Mouse (Mus musculus) kidney, postnatal 25 days (tissue): ENCODE results near the gene Cldn7.

Source experiments
- DNase-seq, 2 experiments: peaks; one replicate each; pipeline ENCODE4 v3.0.0; 2021; ENCODE audit warnings: mixed read lengths in 2 of 2

Gene Cldn7

GRCm38 (mm10) chr11:69992396-69992795 is 27.8 kb downstream of the Cldn7 start:
- peak; percentile 31 to 72 for DNase-seq

DNA sequence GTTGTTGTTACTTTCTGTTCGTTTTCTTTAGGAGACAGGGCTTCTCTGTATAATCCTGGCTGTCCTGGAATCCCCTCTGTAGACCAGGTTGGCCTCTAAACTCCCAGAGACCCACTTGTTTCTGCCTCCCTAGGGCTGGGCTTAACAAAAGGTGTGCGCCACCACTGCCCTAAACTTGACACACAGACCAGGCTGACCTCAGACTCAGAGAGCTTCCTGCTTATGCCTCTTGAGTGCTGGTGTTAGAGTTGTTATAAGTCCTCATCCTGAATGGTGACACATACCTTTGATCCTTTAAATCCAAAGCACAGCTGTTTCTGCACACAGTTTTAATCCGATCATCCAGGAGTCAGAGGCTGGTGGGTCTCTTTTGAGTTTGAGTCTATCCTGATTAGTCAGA is 28.4 kb downstream of the Cldn7 start:
- DNase-seq, result no peak

DNA sequence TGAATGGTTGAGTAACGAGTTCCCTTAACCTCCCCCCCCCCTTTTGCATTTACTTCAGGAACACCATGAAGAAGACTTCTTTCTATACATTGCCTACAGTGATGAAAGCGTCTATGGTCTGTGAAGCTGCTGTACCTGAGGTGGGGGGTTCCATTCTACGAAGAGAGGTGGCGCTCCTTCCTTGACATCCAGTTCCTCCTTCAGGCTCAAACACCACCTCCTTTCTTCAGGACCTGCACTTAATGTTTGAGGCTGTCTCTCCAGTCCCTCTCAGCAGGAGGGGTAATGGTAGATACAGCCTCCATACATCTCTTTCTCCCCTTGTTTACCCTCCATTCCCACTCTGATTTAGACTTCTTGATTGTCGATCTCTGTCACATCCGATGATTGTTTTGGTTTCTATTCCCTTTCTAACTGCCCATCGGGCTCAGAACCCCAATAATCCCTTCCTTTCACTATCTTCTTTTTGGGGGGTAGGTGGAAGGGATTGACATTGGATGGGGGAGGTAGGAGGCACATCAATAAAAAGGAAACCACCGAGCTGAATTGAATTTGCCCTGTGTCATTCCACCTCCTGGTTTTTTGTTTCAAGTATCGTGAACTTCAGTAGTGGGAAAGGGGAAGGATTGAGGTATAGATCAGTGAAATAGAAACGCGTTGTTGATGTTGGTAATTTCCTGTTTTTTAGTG is 30.0 kb downstream of the Cldn7 start:
- DNase-seq, result no peak

GRCm38 (mm10) chr11:69995391-69995960 is 30.9 kb downstream of the Cldn7 start, which contains the start of gene Phf23:
Gene Phf23 (plus strand): TSS chr11:69995777.
- peak; percentile 97 to 99 for DNase-seq

DNA sequence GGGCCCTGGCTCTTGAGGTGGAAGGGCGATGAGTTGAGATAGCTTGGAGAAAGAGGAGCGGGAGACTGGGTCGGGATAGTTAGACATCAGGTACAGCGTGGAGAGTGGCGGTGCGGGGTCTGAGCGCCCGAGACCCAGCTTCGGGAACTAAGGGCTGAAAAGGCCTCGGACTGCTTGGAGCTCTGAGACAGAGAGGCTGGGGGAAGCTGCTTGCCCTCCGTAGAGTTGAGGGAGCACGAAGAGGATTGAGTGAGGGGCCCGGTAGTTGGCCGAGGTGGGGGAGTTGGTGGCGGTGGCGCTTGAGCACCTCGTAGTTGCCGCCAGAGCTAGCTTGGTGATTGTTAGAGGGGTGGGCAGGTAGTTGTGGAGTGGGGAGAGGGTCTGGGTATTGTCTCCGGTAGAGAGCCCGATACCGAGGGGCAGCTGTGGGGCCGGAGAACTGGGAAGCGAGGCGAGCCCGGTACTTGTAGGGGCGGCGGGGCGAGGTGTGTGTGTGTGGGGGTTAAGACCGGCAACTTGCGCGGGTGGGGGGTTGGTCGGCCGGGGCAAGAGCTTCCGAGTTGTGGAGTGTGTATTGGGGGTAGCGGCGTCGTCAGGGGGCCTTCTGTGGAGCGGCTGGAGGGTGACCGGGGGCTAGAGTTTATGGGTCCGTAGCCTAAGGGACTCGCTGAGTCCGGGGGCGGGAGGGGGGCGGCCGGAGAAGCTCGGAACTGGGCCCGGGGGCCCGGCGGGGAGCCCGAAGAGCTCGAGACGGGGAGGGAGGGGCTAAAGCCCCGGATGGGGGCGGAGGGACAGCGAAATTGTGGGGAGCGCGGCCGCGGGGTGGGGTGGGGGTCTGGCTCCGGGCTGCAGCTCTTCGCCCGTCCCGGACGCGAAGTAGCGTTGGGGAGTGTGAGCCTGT is 31.8 kb downstream of the Cldn7 start:
- DNase-seq, result peak in 1 of 2 experiments; percentile 60

- DNase-seq, result peak; percentile 93 to 97
Observed at GRCm38 (mm10) chr11:69997070-69997509, 32.5 kb downstream of the Cldn7 start.

GRCm38 (mm10) chr11:69998567-69999491 is 34.2 kb downstream of the Cldn7 start:
- DNase-seq, result peak in 1 of 2 experiments; percentile 53

- no peak for DNase-seq
Observed at GRCm38 (mm10) chr11:69999666-70000065, 35.1 kb downstream of the Cldn7 start.

DNA sequence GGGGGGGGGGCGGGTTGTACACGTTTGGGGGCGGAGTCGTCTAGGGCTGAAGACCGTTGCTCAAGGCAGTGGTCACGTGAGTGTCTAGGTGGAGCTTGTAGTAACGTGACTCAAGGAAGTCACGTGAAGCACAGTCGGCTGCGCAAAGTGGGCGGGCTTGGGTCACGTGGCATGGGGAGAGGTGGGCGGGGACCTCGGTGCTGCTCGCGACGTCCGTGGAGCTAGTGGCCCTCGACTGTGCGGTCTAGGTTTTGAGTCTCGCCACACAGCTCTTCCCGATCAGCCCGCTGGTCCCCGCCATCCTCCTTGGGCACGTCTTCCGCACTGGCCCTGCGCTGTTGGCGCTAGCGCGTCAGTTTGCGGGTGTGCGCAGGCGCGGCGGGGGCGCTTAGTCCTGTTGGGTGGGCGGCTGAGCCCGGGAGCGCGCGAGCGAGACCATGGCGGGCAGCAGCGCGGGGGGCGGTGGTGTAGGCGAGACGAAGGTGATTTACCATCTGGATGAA is 35.9 kb downstream of the Cldn7 start, which contains the start of gene Dvl2:
Dvl2 (plus strand) TSS at position 200 of the 503 bp plus-strand sequence.
- peak; percentile 96 to 98 for DNase-seq

DNA sequence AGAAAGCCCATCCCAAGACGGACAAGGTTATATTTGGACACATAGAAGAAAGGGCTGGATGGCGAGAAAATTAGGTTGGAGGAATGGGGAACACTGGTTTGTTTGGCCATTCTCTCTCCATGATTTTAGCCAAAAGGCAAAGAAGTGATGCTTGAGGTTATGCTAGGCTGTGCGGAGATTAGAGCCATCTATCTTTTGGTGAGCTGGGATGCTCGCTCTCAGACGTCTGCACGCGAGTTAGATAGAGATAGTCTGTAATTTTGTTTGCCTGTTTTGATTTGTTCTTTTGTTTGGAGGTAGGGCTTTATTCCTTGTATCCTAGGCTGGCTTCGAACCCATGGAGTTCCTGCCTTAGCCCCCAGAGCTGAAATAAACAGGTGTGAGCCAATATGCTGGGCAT is 36.6 kb downstream of the Cldn7 start:
- no peak for DNase-seq

- DNase-seq, result peak; percentile 54 to 69
Observed at GRCm38 (mm10) chr11:70001865-70002264, 37.3 kb downstream of the Cldn7 start.

DNA sequence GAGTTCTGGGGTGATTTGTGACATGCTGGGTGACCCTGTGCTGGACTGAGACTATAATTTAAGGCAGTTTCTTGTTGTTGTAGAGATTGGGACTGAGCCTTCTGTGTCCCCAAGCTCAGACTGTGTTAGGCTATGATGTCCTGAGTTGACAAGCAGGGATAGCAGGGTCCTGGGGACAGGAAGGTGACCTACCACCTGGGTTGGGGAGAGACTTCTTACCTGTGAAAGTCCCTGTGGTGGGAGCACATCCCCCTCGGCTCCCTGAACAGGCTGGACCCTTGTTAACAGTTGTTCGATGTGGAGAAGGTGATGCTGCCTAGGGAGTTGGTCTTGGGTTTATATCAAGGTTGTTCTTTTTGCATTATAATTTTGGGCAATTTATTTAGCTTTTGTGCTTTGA is 37.9 kb downstream of the Cldn7 start:
- peak in 1 of 2 experiments; percentile 25 for DNase-seq

- DNase-seq, result no peak
Observed at GRCm38 (mm10) chr11:70005521-70005920, 40.9 kb downstream of the Cldn7 start.

DNA sequence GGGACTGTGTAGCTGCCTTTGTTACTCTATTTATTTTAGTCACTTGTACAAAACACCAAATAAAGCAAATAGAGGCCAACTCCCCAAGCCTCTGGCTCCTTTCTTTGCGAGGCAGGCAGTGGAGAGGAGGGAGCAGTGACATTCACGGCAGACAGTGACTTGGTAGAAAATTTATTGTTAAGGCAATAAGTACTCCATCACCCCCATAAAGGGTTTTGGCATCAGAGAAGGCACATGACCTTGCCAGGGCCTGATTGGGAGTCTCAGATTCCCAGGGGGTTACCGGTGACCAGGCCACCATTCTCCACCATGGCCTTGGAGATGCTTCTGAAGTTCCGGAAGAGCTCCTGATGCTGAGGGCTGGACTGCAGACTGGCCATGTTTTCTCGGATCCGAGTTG is 45.5 kb downstream of the Cldn7 start:
- no peak for DNase-seq

DNA sequence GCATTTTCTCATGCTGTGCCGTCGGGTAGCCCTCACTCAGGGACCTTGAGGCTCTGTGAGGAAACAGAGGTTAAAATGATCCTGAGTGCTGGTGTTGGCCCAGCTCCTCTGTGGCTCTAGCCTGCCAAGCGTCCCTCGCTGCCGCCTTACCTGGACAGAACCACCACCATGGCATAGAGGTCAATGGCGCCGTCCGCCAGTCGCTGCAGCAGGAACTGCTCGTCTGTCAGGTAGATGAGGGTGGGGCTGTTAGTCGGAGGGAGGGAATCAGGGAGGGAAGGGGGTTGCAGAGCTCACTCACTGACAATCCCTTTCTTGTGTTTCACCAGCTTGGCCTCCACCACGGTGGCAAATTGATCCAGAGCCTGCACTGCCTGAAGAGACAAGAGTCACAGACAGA is 46.0 kb downstream of the Cldn7 start:
- DNase-seq, result no peak

DNA sequence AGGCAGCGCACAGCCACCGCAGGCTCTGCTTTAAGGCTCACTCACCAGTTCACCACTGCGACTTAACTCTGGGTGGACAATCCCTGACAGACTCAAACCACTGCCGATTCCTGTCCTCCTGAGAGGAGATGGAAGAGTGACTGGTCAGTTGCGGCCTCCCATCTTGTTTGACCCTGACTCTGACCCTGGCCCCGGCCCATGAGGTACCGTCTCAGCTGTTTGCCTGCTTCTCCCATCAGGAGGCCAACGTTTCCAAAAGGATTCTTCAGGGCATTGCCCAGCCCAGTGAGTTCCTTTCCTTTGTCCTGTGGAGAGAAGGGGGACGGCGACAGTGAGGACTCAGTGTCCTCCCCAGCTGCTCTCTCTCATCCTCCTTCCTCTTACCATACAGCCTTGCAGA is 46.4 kb downstream of the Cldn7 start:
- DNase-seq, result no peak

DNA sequence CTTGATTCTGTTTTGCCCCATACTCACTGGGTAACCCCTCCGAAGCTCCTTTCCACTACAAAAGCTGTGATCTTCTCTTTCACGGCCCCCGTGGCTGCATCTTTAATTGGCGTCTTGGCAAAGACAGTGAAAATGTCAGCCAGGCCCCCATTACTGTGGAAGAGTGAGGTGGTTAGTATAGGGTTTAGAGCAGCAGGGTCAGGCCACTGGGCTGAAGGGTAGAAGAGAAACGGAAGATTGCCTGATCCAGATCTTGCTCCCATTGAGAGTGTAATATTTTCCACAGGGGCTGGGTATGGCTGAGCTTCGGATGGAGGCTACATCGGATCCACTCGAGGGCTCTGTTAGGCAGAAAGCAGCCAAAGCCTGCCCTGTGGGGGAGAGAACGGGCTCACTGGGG is 48.4 kb downstream of the Cldn7 start:
- no peak for DNase-seq

DNA sequence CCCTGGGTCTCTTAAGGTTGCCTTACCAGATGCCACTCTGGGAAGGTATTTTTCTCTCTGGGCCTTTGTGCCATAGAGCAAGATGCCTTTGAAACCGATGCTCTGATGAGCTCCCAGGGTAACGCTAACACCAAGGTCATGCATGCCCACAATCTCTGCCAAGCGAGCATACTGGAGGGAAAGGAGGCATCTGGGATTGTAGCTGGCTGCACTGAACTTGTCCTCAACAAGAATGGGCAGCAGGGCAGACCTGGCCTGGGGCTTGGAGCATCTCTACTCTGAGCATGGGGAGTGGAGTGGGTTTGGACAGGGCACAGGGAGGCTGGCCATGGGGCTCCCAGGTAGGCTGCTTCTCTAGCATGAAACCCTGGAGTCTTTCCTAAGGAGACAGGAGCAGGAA is 48.8 kb downstream of the Cldn7 start:
- DNase-seq, result no peak

DNA sequence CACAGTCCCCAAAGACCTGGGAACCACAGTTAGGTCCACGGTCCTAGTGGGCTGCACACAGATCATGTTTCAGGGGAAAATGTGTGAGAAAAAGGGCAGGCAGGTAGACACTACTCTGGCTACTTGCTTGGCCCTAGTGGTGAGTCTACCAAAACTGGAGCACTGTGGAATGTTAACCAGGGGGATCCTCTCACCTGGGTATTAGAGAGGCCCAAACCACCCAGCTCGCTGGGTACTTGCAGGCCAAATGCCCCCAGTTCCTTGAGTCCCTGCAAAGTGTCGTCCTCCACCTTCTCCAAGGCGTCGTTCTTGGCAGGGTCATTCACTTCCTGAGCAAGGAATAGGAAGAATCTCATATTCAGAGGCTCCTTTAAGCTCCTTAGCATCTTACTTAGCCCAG is 49.5 kb downstream of the Cldn7 start:
- DNase-seq, result no peak

DNA sequence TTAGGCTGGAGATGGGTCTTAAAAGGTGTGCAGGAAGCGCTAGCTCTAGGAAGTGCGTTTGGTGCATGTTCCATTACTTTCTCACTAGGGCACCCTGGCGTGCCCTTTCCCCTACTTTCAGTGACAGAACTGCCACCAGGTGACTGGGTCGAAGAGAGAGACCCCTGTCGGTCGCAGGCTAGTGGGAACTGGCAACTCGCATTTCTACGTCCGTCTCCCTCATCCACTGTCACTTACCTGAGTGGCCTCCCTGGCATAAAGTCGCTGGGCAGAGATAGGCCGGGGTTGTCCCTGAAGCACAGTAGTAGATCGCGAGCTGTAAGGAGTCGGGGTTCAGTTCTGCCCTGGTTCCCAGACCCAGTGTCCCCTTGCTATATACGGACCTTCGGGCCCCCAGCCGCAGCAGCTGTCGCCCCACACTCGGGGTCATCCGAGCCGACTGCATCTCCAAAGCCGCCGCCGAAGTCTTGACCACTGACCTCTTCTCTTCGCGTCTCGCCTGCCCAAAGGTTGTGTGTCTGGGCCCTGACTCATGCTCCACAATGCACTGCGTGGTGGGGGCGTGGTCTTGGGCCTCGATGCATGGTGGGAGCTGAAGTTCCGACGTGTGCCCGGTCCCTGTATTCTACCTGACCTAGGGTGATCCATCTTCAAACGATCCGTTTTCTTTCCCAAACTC is 50.4 kb downstream of the Cldn7 start, which contains the start of gene Acadvl:
Acadvl (minus strand) TSS at position 532 of the 679 bp plus-strand sequence.
- DNase-seq, result peak; percentile 95 to 97

- no peak for DNase-seq
Observed at GRCm38 (mm10) chr11:70015677-70016076, 51.1 kb downstream of the Cldn7 start.
